Mouse (Mus musculus): ENCODE results near the gene Abcb8. TPM values are rescaled to one million over a fixed set of nuclear protein-coding genes. Genes with fewer than 3 reads are reported as not detected.

The Abcb8 gene
- polyA plus RNA-seq, 1 experiment from 2014 or later: 48.6 TPM

GRCm38 (mm10) chr5:24416222-24416736, 22.8 kb downstream of the Abcb8 start:
- H3K4me1 ChIP-seq (replicated peaks; ENCODE audit: insufficient read depth, low read length): peaks cover 11% of the 10 kb centered on the region
- no peak overlapping the region for H3K9ac ChIP-seq (ENCODE audit: low read depth, low read length)
- TF ChIP-seq CTCF (IDR thresholded peaks at IDR 0.05; ENCODE audit: low read depth): peak; percentile 65
- DNase-seq (ENCODE audit: low spot score) (peak; percentile 84), ATAC-seq (replicated peaks; ENCODE audit: low FRiP score, low read depth) (peak; percentile 50)
- H3K4me2 ChIP-seq (ENCODE audit: low read length): no peak overlapping the region
- H3K27me3 ChIP-seq (ENCODE audit: insufficient read depth, low read length): no peaks in the 10 kb centered on the region
- H3K27ac ChIP-seq: no peak overlapping the region
- H3K9me3 ChIP-seq (replicated peaks; ENCODE audit: low read length): no peaks in the 10 kb centered on the region
- H3K4me3 ChIP-seq (replicated peaks; ENCODE audit: low read depth, low read length): no peak overlapping the region
- WGBS: under 1% methylated on average over 21 of the region's 21 CpGs
- 0 out of 2 replicates have a peak, but pooled peaks cover 8% of the 10 kb centered on the region for H3K36me3 ChIP-seq (ENCODE audit: insufficient read depth, low read length)

DNA sequence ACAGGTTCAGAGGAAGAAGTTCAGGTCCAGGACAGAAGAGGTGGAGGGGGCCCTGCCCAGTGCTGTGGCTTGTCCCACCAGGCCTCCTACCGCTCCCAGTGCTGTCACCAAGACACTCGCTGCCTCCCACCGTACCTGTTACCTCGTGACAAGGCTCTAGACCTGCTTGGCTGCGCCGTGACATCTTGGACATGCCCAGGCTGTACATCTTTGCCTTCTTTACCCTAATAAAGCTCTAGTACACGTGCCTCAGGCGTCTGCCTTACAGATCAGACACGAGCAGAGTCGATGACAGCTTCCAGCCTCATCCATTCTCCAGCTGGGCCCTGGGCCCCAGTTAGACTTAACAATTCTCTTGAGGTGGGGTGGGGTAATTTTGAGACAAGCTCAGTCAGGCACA, 24.1 kb downstream of the Abcb8 start:
- no peak for DNase-seq (ENCODE audit: low spot score)
- no peak for TF ChIP-seq CTCF (IDR thresholded peaks at IDR 0.05; ENCODE audit: low read depth)
- peaks cover 11% of the 10 kb centered on the region for H3K4me1 ChIP-seq (replicated peaks; ENCODE audit: insufficient read depth, low read length)
- 88% methylated on average over 10 of the region's 10 CpGs for WGBS
- H3K27me3 ChIP-seq (ENCODE audit: insufficient read depth, low read length): no peaks in the 10 kb centered on the region
- no peak for ATAC-seq (replicated peaks; ENCODE audit: low FRiP score, low read depth)
- no peak overlapping the region for H3K4me2 ChIP-seq (ENCODE audit: low read length)
- H3K9ac ChIP-seq (ENCODE audit: low read depth, low read length): no peak overlapping the region
- no peaks in the 10 kb centered on the region for H3K9me3 ChIP-seq (replicated peaks; ENCODE audit: low read length)
- no peak overlapping the region for H3K27ac ChIP-seq
- 0 out of 2 replicates have a peak, but pooled peaks cover 9% of the 10 kb centered on the region for H3K36me3 ChIP-seq (ENCODE audit: insufficient read depth, low read length)
- H3K4me3 ChIP-seq (replicated peaks; ENCODE audit: low read depth, low read length): no peak overlapping the region

- Histone ChIP-seq H3K4me1 (replicated peaks; ENCODE audit: insufficient read depth, low read length) (peaks cover 5% of the 10 kb centered on the region), H3K27ac (no peak overlapping the region), H3K4me3 (replicated peaks; ENCODE audit: low read depth, low read length) (no peak overlapping the region), H3K9me3 (replicated peaks; ENCODE audit: low read length) (no peaks in the 10 kb centered on the region), H3K4me2 (ENCODE audit: low read length) (no peak overlapping the region), H3K27me3 (ENCODE audit: insufficient read depth, low read length) (no peaks in the 10 kb centered on the region), H3K36me3 (ENCODE audit: insufficient read depth, low read length) (0 out of 2 replicates have a peak, but pooled peaks cover 9% of the 10 kb centered on the region), H3K9ac (ENCODE audit: low read depth, low read length) (no peak overlapping the region)
- no peak for ATAC-seq (replicated peaks; ENCODE audit: low FRiP score, low read depth)
- WGBS: 92% methylated on average over 9 of the region's 9 CpGs
- no peak for DNase-seq (ENCODE audit: low spot score)
- no peak for TF ChIP-seq CTCF (IDR thresholded peaks at IDR 0.05; ENCODE audit: low read depth)
These were observed 26.9 kb downstream of the Abcb8 start for GRCm38 (mm10) chr5:24420381-24420780.

DNA sequence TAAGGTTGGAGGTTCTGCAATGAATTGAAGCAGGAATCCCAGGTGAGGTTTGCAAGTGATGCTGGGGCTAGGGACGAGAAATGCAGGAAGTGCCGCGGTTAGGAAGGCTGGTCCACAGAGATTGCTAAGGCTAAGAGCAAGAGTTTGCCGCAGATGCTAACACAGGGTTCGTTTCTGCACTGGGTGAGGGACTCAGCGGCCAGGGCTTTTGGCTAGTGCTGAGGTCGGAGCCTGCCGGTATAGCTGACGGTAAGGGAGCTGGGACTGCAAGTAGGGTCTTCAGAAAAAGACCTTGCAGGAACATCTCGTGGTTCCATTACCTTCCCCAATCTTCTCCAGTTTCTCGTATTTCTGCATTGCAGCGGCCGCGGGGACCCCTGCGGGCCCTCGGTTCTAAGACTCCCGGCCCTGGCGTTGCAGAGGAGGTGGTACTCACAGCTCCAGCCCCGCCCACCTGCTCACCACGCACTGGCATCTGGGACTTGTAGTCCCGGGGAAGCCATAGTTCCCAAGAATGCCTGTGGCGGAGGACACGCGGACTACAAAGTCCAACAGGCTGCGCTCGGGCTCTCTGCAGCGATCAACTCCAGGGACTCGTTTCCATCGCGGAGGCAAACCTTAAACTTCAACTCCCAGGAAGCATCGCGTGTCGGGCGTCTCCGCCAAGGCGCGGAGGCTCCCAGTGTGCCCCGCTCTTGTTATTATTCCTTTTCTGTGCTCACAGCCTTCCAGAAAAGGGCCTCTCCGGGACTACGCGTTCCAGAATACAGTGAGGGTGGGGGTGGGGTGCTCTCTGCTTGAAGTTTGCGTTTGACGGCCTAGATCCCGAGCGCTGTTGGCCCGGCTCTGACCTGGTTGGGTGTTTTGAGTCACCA, 29.9 kb downstream of the Abcb8 start, which contains the start of the genes Cdk5 and Slc4a2:
Cdk5 (minus strand) TSS at position 402 of the 875 bp plus-strand sequence.
Slc4a2 (plus strand) TSS at position 709 of the 875 bp plus-strand sequence.
- ATAC-seq (replicated peaks; ENCODE audit: low FRiP score, low read depth): peak; percentile 90

DNA sequence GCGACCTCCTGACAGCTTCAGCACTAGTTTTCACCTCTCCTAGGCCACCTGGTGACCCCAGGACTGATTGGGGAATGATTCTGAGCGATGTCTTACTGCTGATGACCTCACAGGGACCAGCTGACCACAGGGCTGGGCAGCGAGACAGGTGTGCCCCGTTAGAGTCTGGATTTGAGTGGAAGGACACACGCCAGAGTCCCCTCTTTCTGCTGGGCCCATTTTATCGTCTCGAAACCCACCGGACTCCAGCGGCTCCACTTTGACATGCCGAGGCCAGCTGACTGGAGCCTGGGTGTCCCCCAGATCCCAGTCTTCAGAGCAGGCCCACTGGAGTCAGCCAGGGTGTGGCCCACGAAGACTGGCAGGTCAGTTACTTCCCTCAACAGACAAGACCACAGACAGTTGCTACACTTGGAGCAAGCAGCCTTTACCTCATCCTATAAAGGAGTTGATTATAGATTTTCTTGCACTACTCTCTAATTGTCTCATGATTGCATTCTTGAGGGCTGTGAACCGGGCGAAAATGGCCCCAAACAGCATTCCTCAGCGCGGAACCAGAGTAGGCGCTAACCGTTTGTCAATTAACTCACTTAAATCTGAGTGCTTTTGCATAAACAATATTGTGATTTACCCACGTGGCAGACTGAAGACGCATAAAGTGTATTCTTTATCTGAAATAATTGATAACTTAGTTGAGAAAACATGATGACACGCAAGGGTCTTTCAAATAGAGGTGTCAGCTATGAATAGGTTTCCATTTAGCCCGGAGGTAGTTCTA, 30.7 kb downstream of the Abcb8 start:
- DNase-seq (ENCODE audit: low spot score): peak; percentile 29
- no peaks in the 10 kb centered on the region for H3K27me3 ChIP-seq (ENCODE audit: insufficient read depth, low read length)
- no peaks in the 10 kb centered on the region for H3K9me3 ChIP-seq (replicated peaks; ENCODE audit: low read length)
- TF ChIP-seq CTCF (IDR thresholded peaks at IDR 0.05; ENCODE audit: low read depth): no peak
- H3K36me3 ChIP-seq (ENCODE audit: insufficient read depth, low read length): 0 out of 2 replicates have a peak, but pooled peaks cover 6% of the 10 kb centered on the region
- peak; percentile 19 for ATAC-seq (replicated peaks; ENCODE audit: low FRiP score, low read depth)
- WGBS: 7% methylated on average over 21 of the region's 21 CpGs
- peak overlapping the region; percentile 69 for H3K4me2 ChIP-seq (ENCODE audit: low read length)
- peak overlapping the region; percentile 95 for H3K27ac ChIP-seq
- H3K4me1 ChIP-seq (replicated peaks; ENCODE audit: insufficient read depth, low read length): peaks cover 30% of the 10 kb centered on the region
- H3K4me3 ChIP-seq (replicated peaks; ENCODE audit: low read depth, low read length): peak overlapping the region; percentile 62
- H3K9ac ChIP-seq (ENCODE audit: low read depth, low read length): peak overlapping the region; percentile 71

More for the DNA sequence above, 29.9 kb downstream of the Abcb8 start, which contains the start of the genes Cdk5 and Slc4a2:
- DNase-seq (ENCODE audit: low spot score): peak; percentile 100
- WGBS: under 1% methylated on average over 46 of the region's 46 CpGs
- Histone ChIP-seq H3K4me3 (replicated peaks; ENCODE audit: low read depth, low read length) (peak within 1 kb of the TSS; percentile 62), H3K9me3 (replicated peaks; ENCODE audit: low read length) (no peaks in the 10 kb centered on the region), H3K9ac (ENCODE audit: low read depth, low read length) (peak within 1 kb of the TSS; percentile 71), H3K4me1 (replicated peaks; ENCODE audit: insufficient read depth, low read length) (peaks cover 27% of the 10 kb centered on the region), H3K27ac (peak within 1 kb of the TSS; percentile 95), H3K36me3 (ENCODE audit: insufficient read depth, low read length) (0 out of 2 replicates have a peak, but pooled peaks cover 9% of the 10 kb centered on the region), H3K27me3 (ENCODE audit: insufficient read depth, low read length) (no peaks in the 10 kb centered on the region), H3K4me2 (ENCODE audit: low read length) (peak within 1 kb of the TSS; percentile 73)
- TF ChIP-seq CTCF (IDR thresholded peaks at IDR 0.05; ENCODE audit: low read depth): peak; percentile 8; the same call in 1 of the 2 replicates
